Mouse (Mus musculus) heart, embryonic 15.5 days (tissue): ENCODE measurements around the gene Gsdma. TPM values are rescaled to one million over a fixed set of nuclear protein-coding genes. Genes with fewer than 3 reads are reported as not detected.
"Not testable (repeated sequence)": the region's sequence is repeated elsewhere in the genome, so short reads cannot be mapped to it uniquely, and the experiment has no call there.

Experiments used
- ATAC-seq: fragments of 200-750 bp; cut with Nextera tagmentation; replicated peaks from 2 replicates; pipeline ENCODE4 v1.8.0; 2017; ENCODE audit warnings: low read depth, moderate TSS enrichment; ENCODE audit not compliant: insufficient number of reproducible peaks, insufficient read depth, low FRiP score
- H3K27ac ChIP-seq: fragments of 300-500 bp; sonication (generic); 2 replicates; pipeline ENCODE4 v1.5.1; 2015; ENCODE audit warnings: mild to moderate bottlenecking, inconsistent platforms
- H3K27me3 ChIP-seq: fragments of 300-500 bp; sonication (generic); 2 replicates; pipeline ENCODE4 v1.6.1; 2015; ENCODE audit warnings: inconsistent platforms
- H3K36me3 ChIP-seq: fragments of 300-500 bp; sonication (generic); 2 replicates; pipeline ENCODE4 v1.6.1; 2015; ENCODE audit warnings: mild to moderate bottlenecking, inconsistent platforms
- H3K4me1 ChIP-seq: fragments of 300-500 bp; sonication (generic); replicated peaks from 2 replicates; pipeline ENCODE4 v1.6.1; 2015; ENCODE audit warnings: inconsistent platforms
- H3K4me2 ChIP-seq: fragments of 300-500 bp; sonication (generic); 2 replicates; pipeline ENCODE4 v1.6.1; 2015; ENCODE audit warnings: inconsistent platforms, mild to moderate bottlenecking, moderate library complexity
- H3K4me3 ChIP-seq: fragments of 300-500 bp; sonication (generic); 2 replicates; pipeline ENCODE4 v1.5.1; 2015; ENCODE audit warnings: mild to moderate bottlenecking, inconsistent platforms
- H3K9ac ChIP-seq: fragments of 300-500 bp; sonication (generic); 2 replicates; pipeline ENCODE4 v1.6.1; 2015; ENCODE audit warnings: mild to moderate bottlenecking, inconsistent platforms
- H3K9me3 ChIP-seq: fragments of 300-500 bp; sonication (generic); replicated peaks from 2 replicates; pipeline ENCODE4 v1.6.1; 2016; ENCODE audit warnings: inconsistent platforms
- WGBS: fragments of 180-500 bp; shearing (Covaris S2); methylation state at CpG from one replicate; pipeline ENCODE4 v1.1.7; 2015; ENCODE audit warnings: mixed read lengths; 5-methylcytosine and 5-hydroxymethylcytosine counted together
- polyA plus RNA-seq: library from polyadenylated mRNA; unstranded; fragments of >200 nt; fragmentation: Nextera tagmentation; extraction: Ambion mirVana; gene quantifications from 2 replicates; pipeline ENCODE4 v1.2.1, GENCODE M21; 2015

The Gsdma gene
- not detected in 2 replicates for polyA plus RNA-seq

DNA sequence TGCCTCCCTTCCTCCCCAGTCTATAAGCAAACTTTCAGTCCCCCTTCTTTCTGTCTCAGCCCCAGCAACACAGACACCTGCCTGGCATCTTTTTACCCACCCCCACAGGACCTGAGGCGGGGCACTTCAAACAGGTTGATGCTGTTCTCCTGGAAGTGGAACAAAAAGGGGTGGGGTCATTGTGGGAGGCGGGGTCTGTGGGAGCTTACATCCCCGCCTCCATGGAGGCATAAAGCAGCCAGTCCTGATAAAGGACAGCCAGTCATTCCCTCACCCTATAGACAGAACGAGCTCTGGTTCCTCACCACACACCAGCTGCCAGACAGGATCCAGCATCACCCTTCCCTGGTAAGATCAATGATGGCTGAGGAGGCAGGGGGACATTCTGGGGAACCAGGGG is at the start of gene Gsdma:
Gene Gsdma (plus strand): TSS at position 261 of the 400 bp plus-strand sequence.
- 28% methylated on average over 4 of the region's 4 CpGs for WGBS
- Histone ChIP-seq H3K9me3 (no peaks in the 10 kb centered on the region), H3K9ac (no peak within 1 kb of the TSS), H3K36me3 (no peaks in the 10 kb centered on the region), H3K27me3 (peaks cover 34% of the 10 kb centered on the region), H3K4me1 (no peaks in the 10 kb centered on the region), H3K4me2 (no peak within 1 kb of the TSS), H3K4me3 (no peak within 1 kb of the TSS), H3K27ac (no peak within 1 kb of the TSS)
- ATAC-seq = no peak

DNA sequence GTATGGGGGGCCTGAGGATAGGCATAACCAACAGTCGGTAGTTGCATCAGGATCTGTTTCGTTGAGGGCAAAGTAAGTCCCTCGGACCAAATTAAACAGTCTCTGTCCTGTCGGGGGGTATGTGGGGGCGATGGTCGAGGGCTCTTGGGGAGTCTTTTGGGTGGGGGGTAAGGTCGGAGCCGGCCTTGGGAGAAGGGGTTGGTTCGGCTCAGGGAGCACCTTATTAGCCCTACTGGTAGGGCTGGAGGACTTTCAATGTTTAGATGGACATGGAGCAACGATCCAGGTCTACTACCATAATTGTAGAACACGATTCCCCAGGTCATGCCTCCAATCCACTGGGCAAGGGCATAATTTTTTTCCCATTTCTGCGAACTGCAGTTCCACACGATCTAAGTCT is 43.4 kb upstream of the Gsdma start:
- WGBS = 90% methylated on average over 13 of the region's 13 CpGs
- no peak overlapping the region for H3K4me2 ChIP-seq
- no peak for ATAC-seq

GRCm38 (mm10) chr11:98623981-98624380 is 40.2 kb upstream of the Gsdma start:
- not testable (repeated sequence) for H3K36me3 ChIP-seq, H3K9ac ChIP-seq, H3K4me3 ChIP-seq, ATAC-seq, H3K4me1 ChIP-seq, H3K4me2 ChIP-seq, H3K27ac ChIP-seq, H3K27me3 ChIP-seq, H3K9me3 ChIP-seq
- 68% methylated on average over 6 of the region's 6 CpGs for WGBS

More for the DNA sequence above, 43.4 kb upstream of the Gsdma start:
- no peaks in the 10 kb centered on the region for H3K27me3 ChIP-seq
- no peaks in the 10 kb centered on the region for H3K4me1 ChIP-seq
- no peaks in the 10 kb centered on the region for H3K9me3 ChIP-seq
- no peak overlapping the region for H3K27ac ChIP-seq
- no peak overlapping the region for H3K4me3 ChIP-seq
- no peaks in the 10 kb centered on the region for H3K36me3 ChIP-seq
- H3K9ac ChIP-seq = no peak overlapping the region

DNA sequence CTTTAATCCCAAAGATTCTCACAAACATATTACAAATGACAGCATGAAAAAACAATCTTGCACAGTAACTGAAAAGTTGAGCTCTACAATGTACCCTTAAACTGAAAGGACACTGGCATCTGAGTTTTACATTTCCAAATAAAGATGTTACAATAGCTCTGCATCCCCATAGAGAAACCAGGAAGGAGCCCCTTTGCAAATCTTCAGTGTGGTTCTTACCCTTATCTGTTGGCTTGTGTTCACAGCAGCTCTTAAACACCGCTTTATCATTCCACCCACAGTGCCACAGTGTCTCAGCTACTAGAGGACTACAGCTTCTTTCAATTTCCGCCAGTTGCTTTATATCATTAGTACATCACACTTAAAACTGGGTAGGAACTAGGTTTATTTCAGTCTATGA is 39.8 kb upstream of the Gsdma start:
- not testable (repeated sequence) for H3K4me3 ChIP-seq, H3K4me2 ChIP-seq
- 68% methylated on average over 2 of the region's 2 CpGs for WGBS

DNA sequence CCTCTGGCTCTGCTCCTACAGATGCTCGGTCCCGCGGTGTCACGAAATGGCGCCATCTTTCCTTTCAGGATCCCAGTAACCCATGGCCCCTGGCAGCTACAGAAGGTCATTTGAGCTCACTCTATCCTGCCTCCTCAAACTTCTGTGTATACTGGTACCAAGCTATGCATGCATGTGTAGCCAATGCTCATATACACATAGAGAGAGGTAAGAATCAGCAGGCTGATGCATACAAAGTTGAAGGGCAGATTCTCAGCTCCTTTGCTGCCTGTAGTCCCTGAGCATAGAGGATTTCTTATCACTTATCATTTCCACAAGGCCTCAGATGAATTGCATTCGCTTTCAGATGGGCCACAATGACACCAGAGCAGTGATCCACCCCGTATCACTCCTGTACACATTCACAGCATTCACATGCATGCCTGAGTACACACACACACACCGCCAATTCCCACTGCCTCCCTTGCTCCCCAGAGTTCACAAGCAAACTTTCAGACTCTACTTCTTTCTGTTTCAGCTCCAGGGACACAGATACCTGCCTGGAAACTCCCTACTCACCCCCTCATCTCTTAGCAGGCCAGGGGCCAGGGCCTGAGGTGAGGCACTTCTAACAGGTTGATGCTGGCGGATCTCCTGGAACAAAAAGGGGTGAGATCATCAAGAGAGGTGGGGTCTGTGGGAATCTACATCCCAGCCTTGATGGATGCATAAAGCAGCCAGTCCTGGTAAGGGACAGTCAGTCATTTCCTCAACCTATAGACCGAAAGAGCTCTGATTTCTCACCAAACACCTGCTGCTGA is 38.3 kb upstream of the Gsdma start, which contains the start of the genes Gm12355 and Gsdma3:
Gene Gm12355 (minus strand): TSS at position 51 of the 800 bp plus-strand sequence.
Gene Gsdma3 (plus strand): TSS at position 750 of the 800 bp plus-strand sequence.
- H3K27ac ChIP-seq = no peak within 1 kb of the TSS
- H3K9ac ChIP-seq = no peak within 1 kb of the TSS
- no peak within 1 kb of the TSS for H3K4me3 ChIP-seq
- H3K4me2 ChIP-seq = no peak within 1 kb of the TSS
- H3K4me1 ChIP-seq = no peaks in the 10 kb centered on the region
- H3K27me3 ChIP-seq = no peaks in the 10 kb centered on the region
- H3K9me3 ChIP-seq = no peaks in the 10 kb centered on the region
- H3K36me3 ChIP-seq = no peaks in the 10 kb centered on the region
- no peak for ATAC-seq
- 81% methylated on average over 10 of the region's 10 CpGs for whole genome bisulfite sequencing

More for the DNA sequence above, 39.8 kb upstream of the Gsdma start:
- not testable (repeated sequence) for H3K4me1 ChIP-seq, H3K9me3 ChIP-seq, H3K27ac ChIP-seq, H3K27me3 ChIP-seq, H3K36me3 ChIP-seq, H3K9ac ChIP-seq, ATAC-seq

DNA sequence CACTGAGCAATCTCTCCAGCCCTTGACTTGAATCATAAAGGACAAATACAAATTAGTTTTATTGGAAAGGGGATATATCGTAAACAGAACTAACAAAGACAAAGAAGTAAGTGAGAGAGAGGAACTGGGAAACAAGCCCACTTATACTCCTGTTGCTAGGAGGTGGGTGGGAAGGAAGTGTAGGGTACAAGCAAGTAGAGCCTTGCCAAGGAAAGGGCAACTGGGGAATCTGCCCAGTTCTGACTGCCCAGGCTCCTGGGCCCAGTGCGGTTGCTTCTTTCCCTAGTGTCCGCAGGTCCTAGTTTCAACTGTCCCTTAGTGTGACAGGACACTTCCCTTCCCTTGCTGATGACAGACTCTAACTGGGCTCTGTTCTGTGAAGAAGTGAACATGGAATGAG is 35.4 kb upstream of the Gsdma start:
- H3K9ac ChIP-seq = no peak overlapping the region
- no peak overlapping the region for H3K4me3 ChIP-seq
- H3K4me2 ChIP-seq = no peak overlapping the region
- ATAC-seq = no peak
- H3K4me1 ChIP-seq = no peaks in the 10 kb centered on the region
- no peaks in the 10 kb centered on the region for H3K9me3 ChIP-seq
- no peak overlapping the region for H3K27ac ChIP-seq
- WGBS = 84% methylated on average over 3 of the region's 3 CpGs
- no peaks in the 10 kb centered on the region for H3K36me3 ChIP-seq
- H3K27me3 ChIP-seq = no peaks in the 10 kb centered on the region

GRCm38 (mm10) chr11:98630646-98631045 is 33.5 kb upstream of the Gsdma start:
- Histone ChIP-seq H3K36me3 (no peaks in the 10 kb centered on the region), H3K4me3 (no peak overlapping the region), H3K27me3 (no peaks in the 10 kb centered on the region), H3K9me3 (no peaks in the 10 kb centered on the region), H3K27ac (no peak overlapping the region), H3K9ac (no peak overlapping the region), H3K4me1 (no peaks in the 10 kb centered on the region), H3K4me2 (no peak overlapping the region)
- 76% methylated on average over 5 of the region's 5 CpGs for WGBS
- ATAC-seq = no peak

- WGBS = 32% methylated on average over 10 of the region's 10 CpGs
Measured at GRCm38 (mm10) chr11:98635312-98635970, 28.7 kb upstream of the Gsdma start.

GRCm38 (mm10) chr11:98637501-98637900 is 26.6 kb upstream of the Gsdma start:
- ATAC-seq = no peak
- WGBS = 71% methylated on average over 1 of the region's 1 CpGs
- H3K4me1 ChIP-seq = no peaks in the 10 kb centered on the region
- H3K36me3 ChIP-seq = no peaks in the 10 kb centered on the region
- no peaks in the 10 kb centered on the region for H3K9me3 ChIP-seq
- H3K9ac ChIP-seq = no peak overlapping the region
- H3K27me3 ChIP-seq = no peaks in the 10 kb centered on the region
- H3K27ac ChIP-seq = no peak overlapping the region
- H3K4me3 ChIP-seq = no peak overlapping the region
- no peak overlapping the region for H3K4me2 ChIP-seq

More at GRCm38 (mm10) chr11:98635312-98635970, 28.7 kb upstream of the Gsdma start:
- H3K4me3 ChIP-seq, H3K4me2 ChIP-seq, ATAC-seq, H3K27me3 ChIP-seq, H3K9me3 ChIP-seq, H3K4me1 ChIP-seq, H3K27ac ChIP-seq, H3K9ac ChIP-seq, H3K36me3 ChIP-seq: not testable (repeated sequence)

- no peak for ATAC-seq
- H3K4me2 ChIP-seq = no peak overlapping the region
- no peak overlapping the region for H3K4me3 ChIP-seq
- no peaks in the 10 kb centered on the region for H3K27me3 ChIP-seq
- no peak overlapping the region for H3K9ac ChIP-seq
- H3K27ac ChIP-seq = no peak overlapping the region
- no peaks in the 10 kb centered on the region for H3K36me3 ChIP-seq
- 46% methylated on average over 5 of the region's 5 CpGs for WGBS
- H3K4me1 ChIP-seq = no peaks in the 10 kb centered on the region
- no peaks in the 10 kb centered on the region for H3K9me3 ChIP-seq
Measured at GRCm38 (mm10) chr11:98640091-98640490, 24.1 kb upstream of the Gsdma start.

DNA sequence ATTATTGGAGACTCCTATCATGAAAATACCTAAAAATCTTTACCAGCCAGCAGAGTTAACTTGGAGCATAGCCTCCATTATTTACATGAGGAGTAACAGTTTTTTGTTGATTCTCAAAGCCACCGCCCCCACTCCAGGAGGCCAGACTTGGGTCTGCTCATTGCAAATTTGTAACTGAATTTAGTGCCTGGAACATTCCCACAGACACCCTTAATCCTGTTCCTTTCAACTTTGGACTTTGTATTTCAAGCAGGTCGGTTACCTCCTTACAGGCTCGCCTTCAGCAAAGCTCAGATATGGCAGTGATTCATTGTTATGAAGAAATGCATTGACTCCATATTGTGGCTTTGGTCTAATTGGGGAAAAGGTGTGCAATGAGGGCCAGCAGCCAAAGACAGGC is 19.4 kb upstream of the Gsdma start:
- Histone ChIP-seq H3K4me1 (no peaks in the 10 kb centered on the region), H3K36me3 (no peaks in the 10 kb centered on the region), H3K9me3 (no peaks in the 10 kb centered on the region), H3K4me3 (no peak overlapping the region), H3K27me3 (peaks cover 18% of the 10 kb centered on the region; the same call in 1 of the 2 replicates), H3K9ac (no peak overlapping the region), H3K4me2 (no peak overlapping the region), H3K27ac (no peak overlapping the region)
- 68% methylated on average over 3 of the region's 3 CpGs for WGBS
- ATAC-seq = no peak
